Mouse (Mus musculus) left cerebral cortex, adult 8-10 months (tissue): ENCODE results near the gene Uvssa. TPM values are rescaled to one million over a fixed set of nuclear protein-coding genes. Genes with fewer than 3 reads are reported as not detected.
A peak's percentile ranks its signal among the peaks of the same experiment; 100 is the strongest.
"Not testable (repeated sequence)": the region's sequence is repeated elsewhere in the genome, so short reads cannot be mapped to it uniquely, and the experiment has no call there.

Source experiments
- DNase-seq, 2 experiments: peaks; one replicate each; pipeline ENCODE4 v3.0.0; 2022; ENCODE audit warnings: low spot score in 2 of 2
- total RNA-seq, 4 experiments: library from RNA; stranded (reverse); gene quantifications; 2 replicates each; pipeline ENCODE4 v1.2.4; 2022

Uvssa gene
- total RNA-seq = 1 to 10 TPM; 7.2 to 8.5 (median 8.0) TPM

DNA sequence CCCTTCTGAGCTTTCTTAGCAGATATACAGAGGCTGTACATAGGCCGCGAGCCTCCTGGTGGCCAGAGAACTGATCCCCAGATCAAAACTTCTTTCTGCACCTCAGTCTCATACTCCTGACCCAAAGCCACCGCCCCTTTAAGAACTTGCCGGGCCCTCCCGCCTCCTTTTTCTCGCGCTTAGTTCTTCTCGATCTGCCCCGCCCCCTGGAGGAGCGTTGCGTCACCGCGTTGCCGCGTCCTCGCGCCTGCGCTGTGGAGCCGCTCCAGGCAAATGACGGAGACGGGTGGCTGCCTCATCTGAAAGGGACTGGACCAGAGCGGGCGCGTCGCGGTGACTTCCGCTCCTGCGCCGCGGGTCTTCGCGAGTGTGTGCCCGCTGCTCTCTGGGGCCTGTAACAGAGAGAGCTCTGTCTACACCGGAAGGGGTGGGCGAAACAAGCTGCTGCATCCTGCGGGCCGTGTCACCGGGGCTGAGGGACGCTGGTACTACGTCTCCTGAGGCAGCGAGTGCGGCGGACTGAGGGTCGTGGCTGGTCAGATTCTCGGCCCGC is at the start of gene Uvssa:
Gene Uvssa (plus strand): TSS at position 248 of the 553 bp plus-strand sequence.
- peak; percentile 97 to 98 for DNase-seq

GRCm38 (mm10) chr5:33334381-33335272 is 43.7 kb upstream of the Uvssa start:
- no peak for DNase-seq

DNA sequence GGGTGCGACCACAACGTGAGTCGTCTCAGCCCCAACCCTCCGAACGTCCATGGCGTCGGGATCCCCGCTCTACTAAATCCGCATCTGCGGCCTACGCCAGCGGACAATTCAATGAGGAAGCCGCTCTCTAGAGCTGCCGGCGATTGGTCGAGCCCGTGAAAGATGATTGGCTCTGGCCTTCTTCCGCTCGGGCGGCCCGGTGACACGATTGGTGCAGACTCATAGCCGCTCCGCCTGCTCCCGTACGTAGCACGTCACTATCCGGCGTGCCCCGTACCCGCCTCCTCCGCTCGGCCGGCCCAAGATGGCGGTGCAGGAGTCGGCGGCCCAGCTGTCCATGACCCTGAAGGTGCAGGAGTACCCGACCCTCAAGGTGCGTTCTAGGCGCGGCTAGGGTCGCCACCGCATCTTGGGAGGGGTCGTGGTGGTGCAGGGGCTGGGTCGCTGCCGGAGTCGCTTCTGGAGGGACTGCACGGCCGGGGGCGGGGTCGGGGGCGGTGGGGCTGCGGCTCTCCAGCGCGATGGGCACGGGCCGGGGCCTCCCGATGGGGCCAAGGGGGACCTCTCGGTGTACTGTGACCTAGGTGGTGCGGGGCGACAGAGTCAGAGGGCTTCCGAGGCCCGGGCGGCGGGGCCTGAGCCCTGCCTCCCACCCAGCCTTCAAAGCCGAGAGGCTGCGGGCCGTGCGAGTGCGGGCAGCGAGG is 42.9 kb upstream of the Uvssa start, which contains the start of gene Maea:
Gene Maea (plus strand): TSS at position 237 of the 704 bp plus-strand sequence.
- peak; percentile 88 to 98 for DNase-seq

DNA sequence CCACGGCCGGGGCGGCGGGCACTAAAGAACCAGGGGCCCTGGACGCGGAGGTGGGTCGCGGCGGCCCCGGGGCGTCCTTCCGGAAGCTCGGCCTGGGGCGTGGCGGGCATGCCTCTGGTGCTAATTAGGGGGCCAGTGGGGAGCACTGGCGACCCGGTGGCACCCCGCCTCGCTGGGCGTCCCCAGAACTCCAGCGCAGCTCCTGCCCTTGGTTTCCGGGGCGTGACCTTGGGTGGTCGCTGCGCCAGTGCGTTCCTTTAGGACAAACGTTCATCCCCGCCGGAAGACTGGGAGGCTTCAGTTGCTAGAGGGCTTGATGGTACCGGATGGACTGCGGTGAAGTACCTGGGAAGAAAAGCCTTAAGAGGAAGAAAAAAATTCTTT is 42.4 kb upstream of the Uvssa start:
- DNase-seq = peak in 1 of 2 experiments; percentile 11

GRCm38 (mm10) chr5:33337206-33337605 is 41.1 kb upstream of the Uvssa start:
- DNase-seq = no peak

- no peak for DNase-seq
Measured at GRCm38 (mm10) chr5:33341165-33341564, 37.2 kb upstream of the Uvssa start.

DNA sequence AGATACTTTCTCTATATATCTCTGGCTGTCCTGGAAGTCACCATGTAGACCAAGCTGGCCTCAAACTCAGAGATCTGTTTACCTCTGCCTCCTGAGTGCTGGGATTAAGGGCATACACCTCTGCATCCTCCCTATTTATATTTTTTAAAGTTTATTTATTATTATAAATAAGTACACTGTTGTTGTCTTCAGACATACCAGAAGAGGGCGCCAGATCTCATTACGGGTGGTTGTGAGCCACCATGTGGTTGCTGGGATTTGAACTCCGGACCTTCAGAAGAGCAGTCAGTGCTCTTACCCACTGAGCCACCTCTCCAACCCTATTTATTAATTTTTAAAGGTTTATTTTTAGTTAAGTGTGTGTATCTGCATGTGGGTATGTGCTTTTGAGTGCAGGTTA is 36.1 kb upstream of the Uvssa start:
- not testable (repeated sequence) for DNase-seq

DNA sequence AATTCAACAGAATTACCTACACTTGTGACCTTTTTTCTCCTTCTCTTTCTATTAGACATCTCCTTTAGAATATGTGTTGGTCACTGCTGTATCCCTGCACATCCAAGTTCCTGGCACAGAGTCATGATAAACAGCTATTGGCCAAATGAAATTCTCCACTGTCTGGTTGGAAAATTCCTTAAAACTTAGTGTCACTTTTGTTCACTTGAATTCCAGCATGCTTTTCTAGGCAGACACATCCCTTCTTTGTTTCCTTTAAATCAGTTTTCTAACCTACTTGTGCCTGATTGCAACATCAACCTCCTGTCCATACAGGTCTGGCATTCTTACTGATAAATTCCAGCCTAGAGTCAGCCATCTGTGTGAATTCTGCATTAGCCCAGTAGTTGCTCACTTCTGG is 35.5 kb upstream of the Uvssa start:
- DNase-seq = no peak

DNA sequence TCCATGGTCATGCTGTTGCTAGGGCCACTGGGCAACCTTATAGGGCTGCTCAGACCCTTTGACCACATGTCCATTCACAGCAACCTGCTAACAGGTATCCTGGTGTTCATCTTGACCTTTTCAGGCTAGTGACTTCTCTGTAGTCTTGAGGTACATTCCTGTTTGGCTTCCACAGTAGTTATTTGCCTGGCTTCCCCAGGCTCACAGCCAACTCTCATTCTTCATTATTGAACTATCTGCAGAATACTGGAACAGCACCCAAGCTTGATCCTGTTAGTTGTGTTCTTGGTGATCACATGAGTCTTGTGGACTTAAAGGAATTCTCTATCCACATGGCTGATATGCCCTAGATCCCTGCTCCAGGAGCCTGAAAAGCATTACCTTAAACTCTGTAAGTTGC is 34.8 kb upstream of the Uvssa start:
- DNase-seq = no peak

DNA sequence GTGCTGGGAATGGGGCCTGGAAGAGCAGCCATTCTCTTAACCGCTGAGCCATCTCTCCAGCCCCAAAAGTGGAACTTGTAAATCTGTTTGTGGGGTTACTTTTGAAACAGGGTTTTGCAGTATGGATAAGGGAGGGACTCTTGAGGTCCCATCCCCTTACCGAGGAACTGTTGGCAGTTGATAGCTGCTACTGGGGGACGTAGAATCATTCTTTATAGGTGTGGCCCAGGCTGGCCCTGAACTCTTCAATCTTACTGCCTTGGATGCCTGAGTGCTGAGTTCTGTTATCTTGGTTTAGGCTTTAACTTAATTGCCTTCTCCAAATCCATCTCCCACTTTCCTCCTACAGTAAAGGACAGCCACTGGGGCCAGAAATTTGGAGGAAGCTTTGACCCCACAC is 34.3 kb upstream of the Uvssa start:
- no peak for DNase-seq

- no peak for DNase-seq
Measured at GRCm38 (mm10) chr5:33347620-33348019, 30.7 kb upstream of the Uvssa start.

DNA sequence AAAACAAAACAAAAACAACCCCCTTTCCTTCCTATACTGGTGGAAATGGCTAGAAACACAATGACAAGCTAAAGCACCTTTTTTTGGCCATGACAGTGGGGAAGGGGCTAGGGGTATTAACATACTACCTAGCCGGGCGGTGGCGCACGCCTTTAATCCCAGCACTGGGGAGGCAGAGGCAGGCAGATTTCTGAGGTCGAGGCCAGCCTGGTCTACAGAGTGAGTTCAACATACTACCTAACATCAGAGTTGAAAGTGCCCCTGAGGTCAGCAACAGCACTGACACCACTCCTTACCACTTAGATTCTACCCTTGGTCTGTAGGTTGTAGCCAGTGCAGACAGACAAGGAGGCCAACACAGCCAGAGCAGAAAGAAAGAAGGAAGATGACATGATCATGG is 29.1 kb upstream of the Uvssa start:
- no peak for DNase-seq

DNA sequence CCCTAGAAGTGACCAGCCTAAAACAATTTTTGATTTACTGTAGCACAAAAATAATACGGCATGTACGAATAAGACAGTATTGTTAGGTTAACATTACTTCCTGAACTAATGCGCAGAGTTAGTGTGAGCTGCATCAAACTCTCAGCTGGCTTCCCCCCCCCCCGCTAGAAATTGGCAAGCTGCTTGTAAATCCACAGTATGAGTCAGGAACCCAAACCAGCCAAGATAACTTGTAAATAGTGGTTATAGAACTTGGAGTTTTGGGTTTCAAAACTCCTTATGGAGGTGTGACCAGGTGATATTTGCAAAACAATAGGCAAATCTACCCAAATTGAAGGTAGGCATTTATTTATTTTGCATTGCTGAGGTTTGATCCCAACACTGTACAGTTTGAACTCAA is 28.6 kb upstream of the Uvssa start:
- DNase-seq = no peak

GRCm38 (mm10) chr5:33351556-33352272 is 26.6 kb upstream of the Uvssa start:
- DNase-seq = no peak

GRCm38 (mm10) chr5:33352273-33352645 is 26.1 kb upstream of the Uvssa start:
- DNase-seq = no peak

DNA sequence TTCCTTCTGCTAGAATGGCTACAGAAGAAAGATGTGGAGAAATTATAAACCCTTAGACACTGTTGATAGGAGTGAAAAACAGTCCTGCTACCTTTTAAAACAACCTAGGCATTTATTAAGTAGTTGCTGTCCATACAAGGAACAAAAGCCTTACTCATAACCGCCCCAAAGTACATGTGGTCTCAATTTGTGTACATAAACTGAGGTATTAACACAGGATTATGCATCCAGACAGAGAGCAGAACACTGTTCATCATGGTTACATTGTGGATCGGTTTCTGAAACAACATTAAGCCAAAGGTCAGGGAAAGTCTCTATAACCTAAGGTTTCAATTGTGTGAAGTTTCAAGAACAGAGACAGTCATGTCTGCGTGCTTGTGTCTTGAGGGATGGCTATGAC is 25.3 kb upstream of the Uvssa start:
- DNase-seq = no peak

- no peak for DNase-seq
Measured at GRCm38 (mm10) chr5:33357494-33357893, 20.9 kb upstream of the Uvssa start.

DNA sequence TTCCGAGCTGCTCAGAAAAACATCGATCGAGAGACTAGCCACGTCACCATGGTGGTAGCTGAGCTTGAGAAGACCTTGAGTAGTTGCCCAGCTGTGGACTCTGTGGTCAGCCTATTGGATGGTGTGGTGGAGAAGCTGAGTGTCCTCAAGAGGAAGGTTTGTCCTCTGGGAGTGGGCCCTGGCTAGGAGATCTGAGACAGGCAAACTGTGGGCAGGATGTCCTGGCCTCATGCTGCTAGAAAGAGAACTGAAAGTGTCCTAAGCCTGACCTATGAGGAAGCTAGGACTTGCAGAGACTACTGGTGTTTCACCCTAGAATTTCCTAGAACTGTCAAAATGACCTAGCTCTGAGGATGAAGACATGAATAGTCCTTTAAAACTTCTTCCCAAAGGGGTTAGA is 19.9 kb upstream of the Uvssa start:
- DNase-seq = no peak

DNA sequence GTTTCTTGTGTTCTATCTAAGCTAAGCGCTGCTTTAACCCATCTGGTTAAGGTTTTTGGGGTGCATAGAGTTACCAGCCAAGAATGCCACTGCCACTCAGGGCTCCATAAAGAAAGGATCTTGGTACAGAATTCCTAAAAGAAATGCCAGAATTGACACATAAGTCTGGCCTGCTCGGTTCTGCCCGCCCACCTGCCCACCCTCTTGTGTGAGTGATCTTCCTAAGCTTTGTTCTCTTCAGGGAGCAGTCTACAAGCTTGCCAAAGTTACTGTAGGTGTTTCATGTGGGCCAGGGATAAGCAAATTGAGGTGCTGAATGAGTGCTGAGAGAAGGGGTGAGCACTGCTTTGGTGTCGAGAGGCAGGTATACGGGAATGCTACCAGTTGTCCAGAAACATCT is 15.1 kb upstream of the Uvssa start:
- no peak for DNase-seq

DNA sequence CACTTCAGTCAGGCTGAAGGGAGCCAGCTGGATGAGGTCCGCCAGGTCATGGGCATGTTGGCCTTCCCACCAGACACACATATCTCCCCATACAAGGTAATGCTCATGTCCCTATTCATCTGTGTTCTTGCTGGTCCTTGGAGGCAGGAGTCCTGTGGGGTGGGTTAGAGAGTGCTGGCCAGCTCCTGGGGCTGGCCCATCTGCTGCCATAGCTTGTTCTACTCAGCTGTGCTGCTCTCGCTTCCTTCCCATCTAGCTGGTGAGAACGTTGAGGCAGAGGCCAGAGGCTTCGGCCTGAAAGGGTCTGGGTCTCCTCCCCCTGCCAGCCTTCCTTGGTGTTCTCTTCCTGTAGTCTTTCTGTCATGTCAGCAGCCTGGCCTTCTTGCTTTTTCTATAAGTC is 9.7 kb upstream of the Uvssa start:
- no peak for DNase-seq

- DNase-seq = no peak
Measured at GRCm38 (mm10) chr5:33371137-33371536, 7.2 kb upstream of the Uvssa start.

DNA sequence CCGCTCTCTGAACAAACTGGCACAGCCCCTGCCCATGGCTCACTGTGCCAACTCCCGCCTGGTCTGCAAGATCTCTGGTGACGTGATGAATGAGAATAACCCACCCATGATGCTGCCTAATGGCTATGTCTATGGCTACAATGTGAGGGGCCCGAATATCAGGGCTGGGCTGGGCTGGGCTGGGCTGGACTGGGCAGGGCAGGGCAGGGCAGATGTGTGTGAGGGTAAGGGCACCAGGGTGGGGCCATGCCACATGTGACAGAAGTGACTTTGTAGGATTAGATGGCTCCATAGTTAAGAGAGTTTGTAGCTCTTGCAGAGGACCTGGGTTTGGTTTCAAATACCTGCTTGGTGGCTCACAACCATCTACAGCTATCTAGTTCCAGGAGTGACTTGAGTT is 6.7 kb upstream of the Uvssa start:
- no peak for DNase-seq
